ENCODE assay signal across 7 mouse cellular contexts in the genomic region with DNA sequence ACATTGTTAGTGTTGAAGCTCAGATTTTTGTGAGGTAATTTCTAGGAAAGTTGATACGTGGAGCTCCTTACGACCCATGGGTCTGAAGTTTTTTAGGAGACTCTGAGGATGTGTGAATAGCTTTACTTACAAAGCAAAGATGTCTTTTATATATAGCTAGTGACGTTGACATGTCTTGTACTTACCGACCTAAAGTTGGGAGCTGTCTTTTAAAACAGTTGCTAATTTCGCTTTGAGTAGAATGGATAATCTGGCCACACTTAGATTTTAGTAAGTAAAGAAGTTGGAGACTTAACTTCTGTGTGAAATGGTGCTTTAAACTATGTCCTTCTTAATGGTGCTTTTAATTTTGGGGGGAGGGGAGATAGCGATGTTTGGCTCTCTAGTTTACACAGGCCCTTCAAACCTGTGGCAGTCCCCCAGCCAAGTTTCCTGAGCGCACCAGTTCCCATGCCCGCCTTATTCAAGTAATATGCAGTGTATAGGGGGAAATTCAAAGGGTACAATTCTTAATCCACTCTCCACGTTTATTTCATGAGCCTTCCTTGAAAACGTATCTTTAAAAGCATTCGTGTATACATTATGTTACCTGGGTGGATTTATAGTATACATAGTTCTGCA. TPM values are rescaled to one million over a fixed set of nuclear protein-coding genes. Genes with fewer than 3 reads are reported as not detected.
DNase-seq lines count a peak whose midpoint lies in the region; ATAC-seq lines count a peak whose summit lies in the region.

No protein-coding gene starts in this region.

- H3K4me1 ChIP-seq in lung, embryonic 16.5 days (replicated peaks; ENCODE audit: control insufficient read depth, insufficient read depth, low read length): peaks cover 17% of the 10 kb centered on the region
- peaks cover 14% of the 10 kb centered on the region for H3K4me1 ChIP-seq in embryonic facial prominence, embryonic 14.5 days (ENCODE audit: control insufficient read depth, insufficient read depth, low read length)
- 0 out of 2 replicates have a peak, but pooled peaks cover 3% of the 10 kb centered on the region for H3K4me1 ChIP-seq in limb, embryonic 11.5 days (ENCODE audit: control insufficient read depth, insufficient read depth, low read length)
- H3K4me1 ChIP-seq in stomach, embryonic 14.5 days (ENCODE audit: control insufficient read depth, insufficient read depth, low read length): peaks cover 10% of the 10 kb centered on the region; the same call in 1 of the 2 replicates

- DNase-seq in lung, postnatal 25 days (ENCODE audit: low spot score): no peak
- DNase-seq in embryonic facial prominence, embryonic 14.5 days (ENCODE audit: low spot score): no peak
- DNase-seq in limb, embryonic 11.5 days (ENCODE audit: low spot score): no peak
- DNase-seq in frontal cortex, postnatal 10 days (ENCODE audit: low spot score in 2 of 2): no peak
- DNase-seq in adrenal gland, postnatal 36 days: no peak

- H3K9me3 ChIP-seq in lung, embryonic 16.5 days (ENCODE audit: control insufficient read depth, low read length): no peaks in the 10 kb centered on the region
- H3K9me3 ChIP-seq in embryonic facial prominence, embryonic 14.5 days (ENCODE audit: control insufficient read depth, low read length): no peaks in the 10 kb centered on the region
- no peaks in the 10 kb centered on the region for H3K9me3 ChIP-seq in limb, embryonic 11.5 days (ENCODE audit: control insufficient read depth, low read length)
- H3K9me3 ChIP-seq in stomach, embryonic 14.5 days (ENCODE audit: control insufficient read depth, low read depth, low read length): no peaks in the 10 kb centered on the region

- H3K36me3 ChIP-seq in lung, embryonic 16.5 days (ENCODE audit: control insufficient read depth, insufficient read depth, low read length): 0 out of 2 replicates have a peak, but pooled peaks cover under 1% of the 10 kb centered on the region
- H3K36me3 ChIP-seq in embryonic facial prominence, embryonic 14.5 days (ENCODE audit: control insufficient read depth, insufficient read depth, low read length): peaks cover 3% of the 10 kb centered on the region; the same call in 1 of the 2 replicates
- H3K36me3 ChIP-seq in limb, embryonic 11.5 days (ENCODE audit: control insufficient read depth, insufficient read depth, low read length): no peaks in the 10 kb centered on the region
- no peaks in the 10 kb centered on the region; the same call in 1 of the 2 replicates for H3K36me3 ChIP-seq in stomach, embryonic 14.5 days (ENCODE audit: control insufficient read depth, insufficient read depth, low read length)

- 7% methylated on average over 11 of the region's 11 CpGs for WGBS in lung, embryonic 16.5 days
- WGBS in embryonic facial prominence, embryonic 14.5 days: 10% methylated on average over 11 of the region's 11 CpGs
- 15% methylated on average over 11 of the region's 11 CpGs for WGBS in limb, embryonic 11.5 days
- WGBS in stomach, embryonic 14.5 days: 8% methylated on average over 11 of the region's 11 CpGs

- H3K4me3 ChIP-seq in lung, embryonic 16.5 days (ENCODE audit: low read length): peak overlapping the region; percentile 91
- peak overlapping the region; percentile 80 for H3K4me3 ChIP-seq in embryonic facial prominence, embryonic 14.5 days (ENCODE audit: low read depth, low read length)
- peak overlapping the region; percentile 78 for H3K4me3 ChIP-seq in limb, embryonic 11.5 days (ENCODE audit: low read depth, low read length)
- peak overlapping the region; percentile 51 for H3K4me3 ChIP-seq in stomach, embryonic 14.5 days (ENCODE audit: low read depth, low read length)

- no peak for ATAC-seq in lung, embryonic 16.5 days (ENCODE audit: low read depth)
- ATAC-seq in embryonic facial prominence, embryonic 14.5 days (ENCODE audit: low read depth): no peak
- no peak for ATAC-seq in limb, embryonic 11.5 days (ENCODE audit: insufficient number of reproducible peaks, low FRiP score, low TSS enrichment, low read depth)
- no peak for ATAC-seq in stomach, embryonic 14.5 days (ENCODE audit: insufficient number of reproducible peaks, insufficient read depth, low FRiP score, low read depth)

- H3K27me3 ChIP-seq in lung, embryonic 16.5 days (ENCODE audit: control insufficient read depth, insufficient read depth, low read depth, low read length): no peaks in the 10 kb centered on the region
- H3K27me3 ChIP-seq in embryonic facial prominence, embryonic 14.5 days (replicated peaks; ENCODE audit: control insufficient read depth, insufficient read depth, low read length): no peaks in the 10 kb centered on the region
- H3K27me3 ChIP-seq in limb, embryonic 11.5 days (ENCODE audit: control insufficient read depth, insufficient read depth, low read length): no peaks in the 10 kb centered on the region
- H3K27me3 ChIP-seq in stomach, embryonic 14.5 days (ENCODE audit: control insufficient read depth, insufficient read depth, low read length): no peaks in the 10 kb centered on the region

- H3K4me2 ChIP-seq in lung, embryonic 16.5 days (ENCODE audit: low read depth, low read length): peak overlapping the region; percentile 80
- H3K4me2 ChIP-seq in embryonic facial prominence, embryonic 14.5 days (ENCODE audit: low read depth, low read length): peak overlapping the region; percentile 97
- peak overlapping the region; percentile 92 for H3K4me2 ChIP-seq in limb, embryonic 11.5 days (ENCODE audit: low read depth, severe bottlenecking)
- H3K4me2 ChIP-seq in stomach, embryonic 14.5 days (replicated peaks; ENCODE audit: low read depth, low read length): peak overlapping the region; percentile 60

- H3K9ac ChIP-seq in lung, embryonic 16.5 days (ENCODE audit: low read length): peak overlapping the region; percentile 87
- peak overlapping the region; percentile 88 for H3K9ac ChIP-seq in embryonic facial prominence, embryonic 14.5 days (ENCODE audit: low read depth, low read length)
- H3K9ac ChIP-seq in limb, embryonic 11.5 days (ENCODE audit: low read length): peak overlapping the region; percentile 82; the same call in 1 of the 2 replicates
- peak overlapping the region; percentile 71 for H3K9ac ChIP-seq in stomach, embryonic 14.5 days (replicated peaks; ENCODE audit: low read depth, low read length)

- peak overlapping the region; percentile 94 for H3K27ac ChIP-seq in lung, embryonic 16.5 days (ENCODE audit: low read length)
- 0 out of 2 replicates have a peak overlapping the region, but pooled peaks have one; percentile 92 for H3K27ac ChIP-seq in embryonic facial prominence, embryonic 14.5 days (replicated peaks; ENCODE audit: low read depth, low read length)
- no peak overlapping the region for H3K27ac ChIP-seq in limb, embryonic 11.5 days (replicated peaks; ENCODE audit: low read depth, low read length)
- peak overlapping the region; percentile 86; the same call in 1 of the 2 replicates for H3K27ac ChIP-seq in stomach, embryonic 14.5 days (ENCODE audit: low read length)

RNA-seq across cellular contexts. Expression of a gene that starts 1.2 kb away (rescaled TPM):
- polyA plus RNA-seq in lung, embryonic 16.5 days (2015; fragmentation: Nextera tagmentation; extraction: Ambion mirVana): 71.8 and 78.9 TPM in 2 replicates
- polyA plus RNA-seq in embryonic facial prominence, embryonic 14.5 days (2014; fragmentation: Nextera tagmentation; extraction: Ambion mirVana): 102 and 110 TPM in 2 replicates
- 131 and 142 TPM in 2 replicates for polyA plus RNA-seq in limb, embryonic 11.5 days (2014; fragmentation: Nextera tagmentation; extraction: Ambion mirVana)
- 104 and 111 TPM in 2 replicates for polyA plus RNA-seq in stomach, embryonic 14.5 days (2014; fragmentation: Nextera tagmentation; extraction: Ambion mirVana)
- 10 to 100 TPM; 80.4 to 88.0 TPM for total RNA-seq in adrenal gland, postnatal 36 days (2021)
